Mouse (Mus musculus): ENCODE measurements around the gene Simc1.

- TF ChIP-seq POLR2A (IDR thresholded peaks at IDR 0.05; ENCODE audit: extremely low read depth, insufficient read depth, low read length) (no peak), CTCF (IDR thresholded peaks at IDR 0.05; ENCODE audit: extremely low read depth, insufficient read depth, low read length) (no peak)
Observed at GRCm38 (mm10) chr13:54556796-54557195, 53.2 kb downstream of the Simc1 start.
